Mouse (Mus musculus): ENCODE data around the gene Ahctf1.

The Ahctf1 gene

DNA sequence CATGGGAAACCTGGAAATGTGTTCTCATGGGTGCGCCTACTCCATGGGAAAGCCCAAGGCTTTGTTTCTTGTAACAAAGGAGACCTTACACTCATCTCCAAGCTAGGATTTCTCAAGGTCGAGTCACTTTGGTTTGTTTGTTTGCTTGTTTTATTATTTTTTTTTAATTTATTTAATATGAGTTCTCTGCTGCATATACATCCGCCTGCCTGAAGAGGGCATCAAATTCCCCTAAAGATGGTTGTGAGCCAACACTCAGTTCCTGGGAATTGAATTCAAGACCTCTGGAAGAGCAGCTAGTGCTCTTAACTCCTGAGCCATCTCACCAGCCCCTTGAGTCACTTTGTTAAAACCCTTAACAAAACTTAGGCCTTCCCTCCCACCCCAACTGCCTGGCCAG lies 90.1 kb downstream of the Ahctf1 start:
- no peak for DNase-seq (ENCODE audit: low spot score)

DNA sequence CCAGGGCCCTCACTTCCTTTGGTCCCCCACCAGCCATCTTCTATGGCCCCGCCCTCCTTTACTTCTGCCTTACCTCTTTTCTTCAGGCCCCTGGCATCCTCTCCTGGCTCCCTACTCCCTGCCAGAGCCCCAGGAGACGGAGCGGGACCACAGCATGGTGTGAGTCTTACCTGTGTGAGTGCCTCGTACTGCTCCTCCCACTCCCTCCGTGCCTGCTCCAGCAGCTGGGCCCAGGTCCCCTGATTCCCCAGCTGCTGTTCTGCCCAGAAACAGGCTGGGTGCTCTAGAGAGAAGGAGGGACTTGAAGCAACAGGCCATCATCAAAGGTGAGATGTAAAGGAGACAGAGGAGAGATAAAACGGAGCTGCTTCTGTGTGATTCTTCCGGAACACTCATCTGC lies 90.8 kb downstream of the Ahctf1 start:
- no peak for DNase-seq (ENCODE audit: low spot score)

DNA sequence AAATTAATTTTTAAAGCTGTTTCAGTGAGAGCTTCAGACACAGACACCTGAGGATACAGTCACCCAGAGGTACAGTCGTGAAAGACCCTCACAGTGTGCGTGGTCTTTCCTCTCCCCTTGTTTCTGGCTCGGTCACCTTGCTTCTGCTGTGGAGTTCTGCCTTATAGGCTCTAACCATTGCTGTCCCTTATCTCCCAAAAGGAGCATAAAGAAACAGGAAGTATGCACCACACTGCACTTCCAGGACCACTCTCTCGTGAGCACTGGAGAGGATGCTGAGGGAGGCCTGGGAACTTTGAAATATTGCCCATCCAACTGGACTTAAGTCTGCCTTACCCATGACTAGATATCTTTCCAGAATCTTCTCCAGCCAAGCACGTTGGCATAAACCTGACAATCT lies 92.7 kb downstream of the Ahctf1 start:
- no peak for DNase-seq (ENCODE audit: low spot score)

DNA sequence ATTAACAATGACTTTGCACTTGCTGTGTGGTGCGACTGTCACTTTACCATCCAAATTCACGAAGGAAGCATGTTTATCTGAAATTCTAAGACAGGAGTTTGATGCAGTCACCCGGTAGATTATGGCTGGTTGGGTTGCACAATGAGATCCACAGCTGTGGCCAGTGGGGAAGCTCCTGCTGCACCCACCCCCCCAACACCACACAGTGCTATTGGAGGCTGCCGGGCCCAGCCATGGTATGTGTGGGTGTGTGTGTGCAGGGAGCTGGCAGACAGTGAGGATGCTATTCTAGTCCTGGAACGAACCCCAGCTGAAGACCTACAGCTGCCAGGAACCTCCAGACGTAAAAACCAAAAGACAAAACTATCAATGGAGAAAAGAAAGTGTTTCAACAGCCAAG lies 94.1 kb downstream of the Ahctf1 start:
- peak; percentile 40 for DNase-seq (ENCODE audit: low spot score)

DNA sequence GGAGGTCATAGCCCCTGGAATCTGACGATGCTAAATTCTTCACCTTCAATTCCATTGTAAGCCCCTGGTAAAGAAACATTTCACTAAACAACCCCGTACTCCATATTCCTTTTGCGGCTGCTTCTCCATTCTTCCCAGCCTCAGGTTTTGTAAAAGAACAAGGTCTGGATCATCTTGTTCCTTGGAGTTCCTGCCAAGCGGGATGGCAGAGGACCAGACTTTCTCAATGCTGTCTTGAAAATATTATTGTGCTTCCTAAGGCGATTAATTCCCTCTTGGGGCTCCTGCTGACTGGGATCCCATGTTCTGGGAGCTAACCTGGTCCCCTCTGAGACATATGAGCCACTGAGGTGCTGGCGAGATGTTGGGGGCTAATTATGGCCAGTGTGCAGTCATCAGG lies 98.3 kb downstream of the Ahctf1 start:
- peak; percentile 54 for DNase-seq (ENCODE audit: low spot score)

DNA sequence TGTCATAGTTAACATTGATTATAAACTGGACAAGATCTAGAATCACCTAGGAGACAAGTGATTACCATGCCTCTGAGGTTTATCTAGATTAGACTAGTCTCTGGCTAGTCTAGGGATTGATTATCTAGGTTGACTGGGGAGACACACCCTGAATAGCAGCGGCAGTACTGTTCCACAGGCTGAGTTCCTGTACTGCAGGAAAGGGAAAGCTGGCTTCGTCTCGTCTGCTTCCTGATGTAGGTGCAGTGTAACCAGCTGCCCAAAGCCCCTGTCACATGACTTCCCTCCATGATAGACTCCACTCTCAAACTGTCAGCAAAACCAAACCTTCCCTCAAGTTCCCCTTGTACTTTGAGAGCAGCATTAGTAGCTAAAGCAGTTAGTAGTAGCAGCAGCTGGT lies 99.3 kb downstream of the Ahctf1 start:
- no peak for DNase-seq (ENCODE audit: low spot score)

All from adipocyte (in vitro differentiated cells).